Mouse (Mus musculus) ovary, adult 18-20 months (tissue): ENCODE measurements around the gene Tmem107.
A peak's percentile ranks its signal among the peaks of the same experiment; 100 is the strongest.

Source experiments
- DNase-seq: peaks from one replicate; pipeline ENCODE4 v3.0.0; 2022; ENCODE audit warnings: low spot score, mixed read lengths

The Tmem107 gene

GRCm38 (mm10) chr11:69106842-69107241 lies 36.2 kb downstream of the Tmem107 start:
- no peak for DNase-seq

GRCm38 (mm10) chr11:69107676-69108075 lies 37.1 kb downstream of the Tmem107 start:
- DNase-seq = no peak

DNA sequence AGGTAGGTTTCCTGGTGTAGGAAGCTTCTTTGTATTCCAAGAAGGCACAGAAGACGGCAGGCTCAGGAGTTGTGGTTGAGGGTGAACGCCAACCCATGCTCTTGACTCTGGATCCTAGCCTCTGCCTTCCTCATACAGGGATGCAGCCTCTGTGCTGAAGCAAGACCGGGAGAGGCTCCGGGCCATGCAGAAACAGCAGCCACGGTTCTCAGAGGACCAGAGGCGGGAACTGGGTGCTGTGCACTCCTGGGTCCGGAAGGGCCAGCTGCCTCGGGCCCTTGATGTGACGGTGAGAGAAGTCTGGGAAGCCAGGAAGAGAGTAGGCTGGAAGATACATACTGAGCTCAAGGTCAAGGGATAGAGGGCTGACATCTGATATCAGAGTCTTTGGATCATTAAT lies 37.6 kb downstream of the Tmem107 start:
- no peak for DNase-seq

GRCm38 (mm10) chr11:69109032-69109900 lies 38.7 kb downstream of the Tmem107 start:
- DNase-seq = no peak

- DNase-seq = peak; percentile 79
Measured at GRCm38 (mm10) chr11:69110319-69111046, 39.9 kb downstream of the Tmem107 start.

GRCm38 (mm10) chr11:69111051-69111810 lies 40.6 kb downstream of the Tmem107 start:
- DNase-seq = no peak

GRCm38 (mm10) chr11:69111865-69112264 lies 41.3 kb downstream of the Tmem107 start:
- no peak for DNase-seq

GRCm38 (mm10) chr11:69114018-69114417 lies 43.4 kb downstream of the Tmem107 start:
- DNase-seq = no peak

- DNase-seq = no peak
Measured at GRCm38 (mm10) chr11:69114621-69115020, 44.0 kb downstream of the Tmem107 start.

DNA sequence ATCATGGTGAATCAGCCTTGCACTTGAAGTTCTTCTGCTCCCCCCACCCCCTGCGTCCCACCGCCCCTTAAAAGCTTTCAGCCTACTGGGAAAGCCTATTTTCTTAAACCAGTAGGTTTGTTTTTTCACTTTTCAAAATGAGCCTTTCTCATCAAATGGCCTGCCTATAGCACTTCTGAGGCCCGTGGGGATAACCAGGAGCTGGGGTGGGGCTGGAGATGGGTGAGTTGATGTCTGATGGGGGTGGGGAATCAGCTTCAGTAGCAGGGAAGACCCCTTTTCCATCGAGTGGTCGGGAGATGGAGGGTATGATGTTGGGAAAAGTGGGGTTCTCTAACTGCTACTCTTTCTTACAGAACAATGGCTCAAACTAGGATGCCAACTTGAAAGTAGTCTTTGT lies 46.2 kb downstream of the Tmem107 start:
- no peak for DNase-seq

DNA sequence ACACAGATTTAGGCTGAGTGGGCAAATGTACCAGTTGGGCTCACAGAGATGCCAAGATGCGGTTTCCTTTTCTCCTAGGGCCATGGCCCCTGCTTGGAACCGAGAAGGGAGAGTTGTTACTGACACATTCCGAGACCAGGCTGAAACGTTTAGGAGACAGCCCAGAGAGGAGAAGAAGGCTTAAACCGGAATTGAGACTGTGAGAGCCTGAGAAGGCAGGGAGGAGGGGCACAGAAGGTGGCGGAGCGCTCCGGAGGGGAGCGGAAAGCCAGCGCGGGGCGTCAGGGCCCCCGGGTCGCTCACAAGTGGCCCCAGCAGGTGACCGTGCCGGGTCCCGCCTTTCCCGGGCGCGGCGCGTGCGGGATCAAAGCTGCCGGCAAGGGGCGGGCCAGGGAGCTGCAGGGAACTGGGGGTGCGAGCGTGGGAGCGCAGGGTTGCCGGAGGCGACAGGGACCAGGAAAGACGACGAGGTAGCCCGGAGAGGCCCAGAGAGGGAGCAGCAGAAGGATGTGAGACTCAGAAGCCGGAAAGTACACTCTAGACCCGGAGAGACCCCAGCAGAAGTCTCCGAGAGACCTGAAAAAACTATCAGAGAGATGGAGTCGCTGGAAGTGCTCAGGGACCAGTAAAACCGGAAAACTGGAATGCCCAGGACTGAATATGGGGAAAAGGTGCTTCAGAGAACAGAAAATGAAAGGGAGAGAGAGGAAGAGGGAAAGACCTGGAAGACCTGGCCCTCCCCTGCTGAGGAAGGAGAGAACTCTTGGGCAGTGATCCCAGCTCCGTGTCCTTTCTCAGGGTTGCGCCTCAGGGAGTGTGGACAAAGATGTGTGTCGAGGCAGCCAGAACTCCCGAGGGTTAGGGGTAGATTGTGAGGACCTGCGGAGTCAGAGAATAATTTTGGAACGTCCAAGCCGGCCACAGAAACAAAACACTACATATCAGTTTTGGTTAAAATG lies 47.4 kb downstream of the Tmem107 start:
- DNase-seq = no peak

DNA sequence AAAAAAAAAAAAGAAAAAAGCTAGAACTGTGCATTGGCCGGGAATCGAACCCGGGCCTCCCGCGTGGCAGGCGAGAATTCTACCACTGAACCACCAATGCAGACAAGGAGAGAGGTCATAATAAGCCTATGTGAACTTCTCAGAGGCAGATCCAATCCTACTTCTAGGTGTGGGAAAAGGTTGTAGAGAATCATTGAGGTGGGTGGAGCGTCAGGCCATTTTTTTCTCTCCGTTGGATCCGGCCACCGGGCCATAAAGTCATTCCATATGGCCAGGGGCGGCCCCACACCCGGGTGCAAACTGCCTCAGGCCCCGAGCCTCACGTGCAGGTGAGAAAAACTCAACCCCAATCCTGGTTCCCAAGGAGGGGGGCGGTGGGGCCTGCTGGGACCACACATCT lies 48.2 kb downstream of the Tmem107 start:
- DNase-seq = peak; percentile 50

DNA sequence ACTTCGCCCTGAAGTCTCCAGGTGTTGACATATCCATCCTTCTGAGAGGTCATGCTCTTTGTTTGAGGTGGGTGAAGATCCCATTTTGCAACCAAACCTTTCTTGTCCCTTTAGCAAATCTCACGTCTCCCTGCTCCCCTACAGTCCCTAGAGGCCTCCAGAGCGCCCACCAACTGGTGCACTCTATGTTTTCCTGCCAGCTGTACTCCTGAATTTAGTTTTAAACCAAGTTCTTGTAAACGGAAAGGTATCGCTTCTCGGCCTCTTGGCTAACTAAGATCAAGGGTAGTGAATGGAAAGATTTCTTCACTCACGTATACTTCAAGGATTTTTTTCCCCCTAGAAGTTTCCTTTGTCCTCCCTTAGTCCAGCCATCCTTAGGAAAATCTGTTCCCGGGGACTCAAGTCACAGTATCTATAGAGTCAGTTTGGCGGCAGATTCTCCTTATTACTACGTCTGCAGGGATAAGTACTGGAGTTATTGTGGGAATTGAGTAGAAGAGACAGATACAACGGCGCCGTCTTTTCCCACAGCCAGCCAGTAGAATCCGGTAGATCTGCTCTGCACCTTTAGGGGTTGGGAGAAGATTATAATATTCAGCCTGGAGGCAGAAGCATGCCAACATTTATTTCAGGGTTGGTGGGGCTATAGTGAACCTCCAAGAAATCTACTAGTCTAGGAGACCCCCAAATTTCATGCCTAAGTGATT lies 49.0 kb downstream of the Tmem107 start:
- no peak for DNase-seq

- no peak for DNase-seq
Measured at GRCm38 (mm10) chr11:69120221-69121000, 49.8 kb downstream of the Tmem107 start, which contains the start of gene Hes7. Gene Hes7, plus strand, starts transcription at chr11:69120404.

GRCm38 (mm10) chr11:69121001-69121740 lies 50.6 kb downstream of the Tmem107 start:
- no peak for DNase-seq

DNA sequence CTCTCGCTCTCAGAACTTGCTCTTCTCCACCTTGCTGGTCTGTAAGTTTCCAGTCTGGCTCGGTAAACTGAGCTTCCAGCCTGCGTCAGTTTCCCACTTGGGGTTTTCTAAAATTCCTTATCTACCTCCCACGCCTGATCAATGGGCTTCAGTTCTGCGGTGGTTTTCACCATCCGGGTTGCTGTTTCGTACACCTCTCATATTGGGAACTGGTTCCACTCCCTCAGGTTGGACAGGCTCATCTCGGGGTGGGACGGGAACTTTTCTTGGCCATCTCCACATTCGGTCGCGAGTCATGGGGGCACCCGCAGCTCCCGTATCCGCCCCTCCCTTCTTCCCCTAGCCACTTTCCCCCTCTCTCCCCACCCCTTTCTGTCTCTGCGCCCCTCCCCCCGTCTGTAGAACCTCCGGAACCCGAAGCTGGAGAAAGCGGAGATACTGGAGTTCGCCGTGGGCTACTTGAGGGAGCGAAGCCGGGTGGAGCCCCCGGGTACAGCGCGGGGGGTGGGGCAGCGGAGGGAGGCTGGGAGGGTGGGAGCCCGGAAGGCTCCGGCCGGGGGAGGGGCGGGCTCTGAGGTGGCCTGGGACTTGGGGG lies 51.2 kb downstream of the Tmem107 start:
- no peak for DNase-seq

GRCm38 (mm10) chr11:69122336-69122951 lies 51.8 kb downstream of the Tmem107 start, which contains the start of gene 9130213A22Rik:
Gene 9130213A22Rik, minus strand, starts transcription at chr11:69122589.
- DNase-seq = peak; percentile 85
